Mouse (Mus musculus) cerebellum, adult 11 months (tissue): ENCODE results near the gene Lancl2.

ENCODE experiments used
- DNase-seq: peaks from one replicate; pipeline ENCODE4 v3.0.0; 2022

Lancl2 gene

DNA sequence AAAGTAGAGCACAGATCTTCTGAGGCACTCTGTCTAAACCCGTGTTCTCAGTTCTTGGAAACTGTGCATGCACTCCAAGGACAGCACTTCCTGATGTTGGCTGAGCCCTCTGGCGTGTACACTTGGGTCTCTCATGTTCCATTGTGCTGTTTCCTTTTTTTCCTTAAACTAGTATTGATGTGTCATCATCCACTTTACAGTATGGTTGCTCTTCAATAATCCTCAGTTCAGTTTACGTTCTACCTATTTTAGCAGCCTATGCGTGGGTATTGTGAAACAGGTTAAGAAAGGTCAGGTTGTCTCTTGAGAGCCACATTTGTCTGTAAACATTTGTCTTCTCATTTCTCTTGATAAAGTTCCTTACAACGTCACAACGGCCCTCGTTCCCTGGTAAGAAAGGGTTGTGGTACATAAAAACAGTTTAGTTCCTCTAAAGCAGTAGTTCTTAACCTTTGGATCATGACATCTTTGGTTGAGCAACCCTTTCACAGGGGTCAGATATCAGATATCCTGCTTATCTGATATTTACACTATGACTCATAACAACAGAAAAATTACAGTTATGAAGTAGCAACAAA lies 66.7 kb downstream of the Lancl2 start:
- DNase-seq, result no peak

GRCm38 (mm10) chr6:57770467-57771190 lies 68.3 kb downstream of the Lancl2 start:
- no peak for DNase-seq

- no peak for DNase-seq
These were observed 71.5 kb downstream of the Lancl2 start for GRCm38 (mm10) chr6:57773792-57774191.

DNA sequence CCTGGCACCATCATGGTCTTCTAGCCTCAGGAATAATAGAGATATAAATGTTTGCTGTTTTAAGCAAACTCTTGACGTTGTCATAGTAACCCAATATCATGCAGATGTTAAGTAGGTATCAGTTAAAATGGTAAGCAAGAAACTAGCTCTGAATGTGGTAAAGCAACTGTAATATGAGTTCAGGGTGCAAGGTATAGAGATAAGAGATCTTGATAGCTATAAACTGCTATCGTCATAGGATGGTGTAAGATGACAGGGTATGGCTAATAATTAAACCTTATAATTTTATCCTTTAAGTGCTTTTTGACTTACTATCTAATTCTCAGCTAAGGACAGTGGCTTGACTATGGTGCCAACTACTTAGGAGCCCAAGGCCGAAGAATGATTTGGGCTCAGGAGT lies 78.0 kb downstream of the Lancl2 start:
- no peak for DNase-seq

DNA sequence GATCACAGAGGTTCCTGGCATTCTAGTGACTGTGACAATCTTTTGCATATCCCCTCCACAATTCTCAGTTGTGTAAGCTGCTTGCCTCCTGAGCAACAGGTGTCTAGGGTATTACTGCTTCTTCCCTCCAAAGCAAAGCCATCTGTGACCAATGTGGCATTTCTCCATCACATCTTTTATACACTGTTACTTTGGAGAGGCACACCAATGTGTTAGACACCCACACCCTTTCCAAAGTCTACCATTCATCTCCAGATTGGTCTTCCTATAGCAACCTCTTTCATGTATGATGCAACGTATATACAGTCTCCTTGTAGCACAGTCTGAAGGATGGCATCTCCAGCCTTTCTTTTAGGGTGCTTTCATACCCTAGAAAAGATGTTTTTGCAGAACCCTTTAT lies 80.3 kb downstream of the Lancl2 start:
- DNase-seq, result no peak

DNA sequence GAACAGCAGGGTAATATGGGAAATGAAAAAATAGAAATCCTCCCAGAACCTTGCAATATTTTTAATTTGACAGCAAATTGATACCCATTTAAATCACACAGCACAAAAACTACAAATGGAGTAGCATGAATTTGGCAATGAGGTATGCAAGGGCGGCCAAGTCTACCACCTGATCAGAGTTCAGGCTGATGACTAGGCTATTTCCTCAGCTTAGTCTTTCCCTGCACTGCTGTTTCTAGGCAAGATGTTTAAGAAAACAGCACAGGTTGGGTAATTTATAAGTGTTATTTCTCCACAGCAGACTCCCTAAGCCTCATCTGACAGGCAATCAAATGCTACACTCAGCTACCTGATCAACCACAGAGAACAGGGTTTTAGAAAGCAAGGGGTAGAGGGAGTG lies 81.9 kb downstream of the Lancl2 start:
- DNase-seq, result no peak

- no peak for DNase-seq
These were observed 85.0 kb downstream of the Lancl2 start for GRCm38 (mm10) chr6:57787376-57787775.
